Mouse (Mus musculus) neural tube, embryonic 14.5 days (tissue): ENCODE data around the gene Lamc2. TPM values are rescaled to one million over a fixed set of nuclear protein-coding genes. Genes with fewer than 3 reads are reported as not detected.

ENCODE experiments used
- polyA plus RNA-seq: library from polyadenylated mRNA; unstranded; fragments of >200 nt; fragmentation: Nextera tagmentation; extraction: Ambion mirVana; gene quantifications from 2 replicates; pipeline ENCODE4 v1.2.1, GENCODE M21; 2014

The Lamc2 gene
- polyA plus RNA-seq, 1 experiment from 2014 or later, result 1.5 TPM

Other genes starting within 250 kb of the Lamc2 start
- gene Nmnat2, start 231.5 kb downstream of the Lamc2 start, polyA plus RNA-seq, result 78.2 and 99.6 TPM in 2 replicates
- gene Lamc1, start 146.3 kb upstream of the Lamc2 start, polyA plus RNA-seq, result 17.2 and 39.2 TPM in 2 replicates
- 1.1 TPM in 2 replicates for gene Shcbp1l, start 238.7 kb upstream of the Lamc2 start, polyA plus RNA-seq